Mouse (Mus musculus) regulatory T cell (primary cell): ENCODE measurements around the gene Abca1.

Source experiments
- in situ Hi-C: fragments of 300-600 bp; cut with MboI, MseI; formaldehyde crosslinking; loops from one replicate; pipeline ENCODE4 v1.15.1; 2025; ENCODE audit warnings: high pct_unique_total_duplicates

The Abca1 gene

DNA sequence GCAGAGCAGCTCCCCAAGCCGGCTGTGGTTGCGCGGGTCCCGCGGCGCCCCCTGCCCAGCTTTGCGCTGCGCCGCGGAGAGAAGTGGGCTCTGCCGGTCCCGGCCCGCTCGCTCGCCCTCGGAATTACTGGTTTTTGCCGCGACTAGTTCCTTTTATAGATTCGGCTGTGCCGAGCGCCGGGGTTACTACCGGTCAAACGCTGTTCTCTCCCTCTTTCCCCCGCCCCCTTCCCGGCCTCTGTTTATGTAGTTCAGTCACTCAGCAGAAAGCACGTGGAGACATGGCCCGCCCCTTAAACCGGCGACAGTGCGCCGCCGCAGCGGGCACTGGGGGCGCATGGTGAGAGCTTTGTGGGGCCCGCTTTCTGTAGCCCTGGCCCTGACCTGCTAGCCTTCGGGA lies at the start of gene Abca1:
Gene Abca1, minus strand, starts transcription at position 129 of the 400 bp plus-strand sequence.
- in situ Hi-C loops, result no loop called here

DNA sequence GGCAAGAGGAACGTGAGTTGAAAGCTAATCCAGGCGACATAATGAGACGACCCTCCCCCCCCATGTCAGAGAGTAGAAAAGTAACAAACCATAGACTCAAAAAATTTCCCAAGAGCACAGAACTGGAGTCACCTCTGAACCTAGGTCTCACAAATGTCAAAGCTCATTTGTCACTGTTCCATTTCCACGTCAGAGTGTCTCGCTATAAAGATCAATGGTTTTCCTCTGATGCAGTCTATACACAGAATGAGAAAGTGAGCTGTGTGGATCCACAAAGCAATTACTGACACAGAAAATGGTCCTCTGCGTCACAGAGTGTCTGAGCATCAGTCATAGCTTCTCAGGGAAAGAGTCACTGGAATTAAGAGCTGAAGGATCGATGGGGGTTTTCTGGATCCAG lies 44.8 kb upstream of the Abca1 start:
- in situ Hi-C loops, result no loop called here

DNA sequence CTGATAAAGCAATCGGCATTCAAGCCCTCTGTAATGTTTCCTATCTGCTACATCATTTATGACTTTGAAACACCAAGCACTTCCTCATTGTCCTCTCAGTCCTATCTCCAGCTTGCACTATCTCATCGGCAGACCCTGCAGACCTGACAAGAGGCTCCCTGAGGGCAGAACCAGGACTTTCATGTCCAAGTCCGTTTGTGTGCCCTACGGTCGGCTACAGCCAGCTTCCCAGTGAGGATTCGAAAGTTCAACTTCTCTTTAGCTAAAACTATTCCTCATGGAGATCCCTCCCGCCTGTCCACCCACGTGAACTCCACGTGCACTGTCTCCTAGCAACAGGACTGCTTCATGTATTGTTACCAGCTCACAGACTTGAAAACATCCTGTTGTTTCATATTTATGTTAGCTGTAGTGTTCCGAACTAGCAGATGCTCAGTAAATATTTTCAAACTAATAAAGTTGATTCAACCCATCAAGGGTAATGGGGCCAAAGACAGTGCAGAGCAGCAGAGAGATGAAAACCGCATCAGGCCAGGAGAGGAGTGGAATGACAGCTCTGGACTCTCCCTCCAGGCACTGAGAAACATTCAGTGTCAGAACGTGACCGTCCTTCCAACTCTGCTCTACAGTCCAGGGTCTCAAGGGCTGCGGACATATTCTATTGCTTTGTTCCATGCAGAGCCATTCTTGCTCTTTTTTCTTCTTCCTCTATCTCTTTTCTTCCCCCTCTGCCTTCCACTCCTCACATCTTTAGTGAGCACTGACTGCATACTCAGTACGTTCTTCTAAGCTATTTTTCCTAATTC lies 44.1 kb upstream of the Abca1 start:
- in situ Hi-C loops, result no loop called here

DNA sequence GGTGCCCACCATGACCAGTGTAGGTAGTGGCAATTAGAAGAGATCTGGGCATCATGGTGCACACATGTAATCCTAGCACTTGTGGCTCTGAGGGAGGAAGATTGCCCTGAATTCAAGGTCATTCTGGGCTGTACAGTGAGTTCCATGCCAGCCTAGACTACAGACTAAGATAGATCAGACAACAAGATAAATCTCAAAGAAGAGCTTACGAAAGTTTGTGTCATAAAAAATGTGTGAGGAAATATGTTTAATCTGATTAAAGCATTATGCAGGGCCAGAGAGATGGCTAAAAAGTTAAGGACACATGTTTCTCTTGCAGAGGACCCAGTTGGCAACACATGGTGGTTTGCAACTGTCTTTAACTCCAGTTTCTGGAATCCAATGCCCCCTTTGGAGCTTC lies 40.6 kb upstream of the Abca1 start:
- in situ Hi-C loops, result no loop called here

GRCm38 (mm10) chr4:53197842-53198241 lies 38.1 kb upstream of the Abca1 start:
- in situ Hi-C loops, result no loop called here

DNA sequence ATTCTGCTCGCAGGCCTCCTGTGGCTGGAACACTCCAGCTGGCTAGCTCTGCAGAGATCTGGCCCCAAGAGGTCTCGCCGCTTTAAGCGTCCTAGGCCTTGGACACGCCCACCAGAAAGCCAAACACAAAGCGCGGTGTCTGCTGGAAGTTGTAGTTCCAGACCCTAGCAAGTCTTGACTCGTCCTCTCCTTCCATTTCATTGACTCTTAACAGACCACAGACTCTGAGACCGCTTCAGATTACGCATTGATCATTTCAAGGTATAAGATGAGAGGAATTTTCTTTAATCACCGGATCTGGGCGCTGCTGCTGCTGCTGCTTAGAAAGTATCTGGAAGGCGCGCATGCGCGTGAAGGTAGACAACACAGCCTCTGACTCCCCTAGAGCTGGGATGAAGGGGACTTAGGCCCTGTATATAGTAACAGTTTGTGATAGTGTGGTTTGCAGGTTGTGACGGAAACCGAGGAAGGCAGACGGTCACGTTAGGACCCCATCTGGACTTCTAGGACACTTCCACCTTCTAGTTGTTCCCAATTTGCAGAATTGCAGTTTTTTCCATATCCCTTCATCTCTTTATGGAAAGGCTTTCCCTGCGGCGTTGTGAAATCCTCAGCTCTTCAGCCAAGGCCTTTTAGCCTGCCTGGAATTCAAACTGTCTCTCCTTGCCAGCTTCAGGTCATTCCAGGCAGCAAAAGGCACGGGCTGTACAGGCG lies 36.5 kb upstream of the Abca1 start:
- in situ Hi-C loops, result no loop called here

- in situ Hi-C loops, result no loop called here
Measured at GRCm38 (mm10) chr4:53187071-53187470, 27.4 kb upstream of the Abca1 start.

DNA sequence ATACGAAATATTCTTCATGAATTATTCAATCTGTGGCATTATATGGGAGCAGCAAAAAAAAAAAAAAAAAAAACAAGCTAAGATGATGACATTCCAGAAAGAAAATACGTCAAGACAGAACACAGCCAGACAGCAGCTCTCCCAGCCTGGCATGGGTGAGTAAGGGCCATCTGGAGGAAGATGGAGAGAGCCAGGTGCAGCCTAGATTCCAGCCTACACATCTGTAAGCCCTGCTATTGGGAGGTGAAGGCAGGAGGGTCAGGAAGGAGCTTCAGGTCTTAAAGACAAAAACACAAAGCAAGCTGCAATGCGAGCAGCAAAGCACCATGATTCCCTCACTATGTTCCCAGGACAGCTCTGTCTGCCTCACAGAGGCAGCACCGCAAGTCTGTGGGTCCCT lies 26.9 kb upstream of the Abca1 start:
- in situ Hi-C loops, result no loop called here

DNA sequence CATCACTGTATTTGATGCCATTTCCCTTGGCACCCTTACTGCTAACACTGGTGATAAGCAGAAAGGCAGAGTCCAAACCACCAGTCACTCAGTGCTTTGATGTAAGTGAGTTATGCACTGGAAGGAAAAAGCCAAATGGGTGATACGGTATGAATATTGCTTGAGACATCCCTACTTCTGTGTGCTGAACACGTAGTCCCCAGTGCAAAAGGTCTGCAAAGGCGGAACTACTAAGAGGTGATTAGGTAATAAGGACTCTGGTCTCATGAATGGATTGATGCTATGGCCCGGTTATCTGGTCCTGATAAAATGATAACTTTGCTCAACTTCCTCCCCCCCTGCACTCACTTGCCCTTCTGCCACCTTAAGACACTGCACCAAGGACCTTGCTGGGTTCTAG lies 26.4 kb upstream of the Abca1 start:
- in situ Hi-C loops, result no loop called here

- in situ Hi-C loops, result no loop called here
Measured at GRCm38 (mm10) chr4:53181479-53181878, 21.8 kb upstream of the Abca1 start.

DNA sequence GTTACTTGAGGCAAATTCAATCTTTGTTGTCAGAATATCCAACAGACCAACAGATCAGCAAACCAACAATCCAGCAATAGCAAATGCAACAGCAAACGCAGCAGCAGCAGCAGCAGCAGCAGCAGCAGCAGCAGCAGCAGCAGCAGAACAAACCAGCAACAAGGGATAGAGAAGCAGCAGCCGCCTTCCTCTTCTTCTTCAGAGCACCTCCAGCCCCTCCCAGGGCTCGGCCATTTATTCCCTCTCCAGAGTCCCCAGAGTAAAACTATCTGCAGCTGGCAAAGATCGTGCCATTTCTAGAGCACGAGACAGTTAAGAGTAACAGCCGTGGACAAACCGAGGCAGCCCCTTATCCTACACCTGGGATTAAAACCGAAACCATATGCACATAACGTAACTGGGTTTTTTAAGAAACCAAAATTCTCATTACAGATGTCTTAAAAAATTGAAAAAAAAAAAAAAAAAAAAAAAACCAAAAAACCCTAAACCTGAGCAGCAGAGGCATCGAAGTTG lies 19.7 kb upstream of the Abca1 start:
- in situ Hi-C loops, result no loop called here

- in situ Hi-C loops, result no loop called here
Measured at GRCm38 (mm10) chr4:53178489-53178888, 18.8 kb upstream of the Abca1 start.

- in situ Hi-C loops, result no loop called here
Measured at GRCm38 (mm10) chr4:53177696-53178095, 18.0 kb upstream of the Abca1 start.

DNA sequence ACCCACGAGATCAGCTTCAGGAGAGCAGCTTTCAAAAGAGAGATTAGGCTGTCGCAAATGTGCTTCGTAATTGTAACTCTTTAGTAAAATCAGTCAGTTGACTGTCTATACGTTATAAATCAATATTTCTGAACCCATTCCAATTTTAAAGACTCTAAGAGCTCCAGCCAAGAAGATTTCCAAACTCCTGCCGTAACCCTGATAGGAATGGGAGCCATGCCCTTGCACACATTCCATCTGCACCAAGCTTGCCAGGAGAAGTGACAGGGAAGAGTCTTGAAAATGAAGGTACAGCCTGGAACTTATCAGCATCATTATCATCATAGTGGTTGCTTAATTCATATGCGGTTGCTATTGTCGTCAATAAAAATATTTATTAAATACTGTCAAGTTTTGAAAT lies 15.2 kb upstream of the Abca1 start:
- in situ Hi-C loops, result no loop called here

DNA sequence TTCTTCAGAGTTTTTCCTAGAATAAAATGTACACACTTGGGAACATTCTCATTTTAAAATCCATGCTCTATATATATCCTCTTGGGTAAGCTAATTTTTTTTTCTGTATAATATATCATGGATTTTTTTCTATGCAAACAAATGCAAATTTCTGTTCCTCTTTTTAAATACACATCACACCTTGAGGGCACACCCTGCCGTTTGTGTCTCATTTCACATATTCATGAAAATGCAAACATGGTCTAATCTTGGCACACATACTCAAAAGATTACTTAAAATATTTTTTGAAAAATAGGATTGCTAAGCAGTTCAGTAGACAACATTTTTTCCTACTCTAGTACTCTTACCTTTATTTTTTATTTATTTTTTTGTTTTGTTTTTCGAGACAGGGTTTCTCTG lies 10.7 kb upstream of the Abca1 start:
- in situ Hi-C loops, result no loop called here

- in situ Hi-C loops, result no loop called here
Measured at GRCm38 (mm10) chr4:53165231-53165630, 5.5 kb upstream of the Abca1 start.

DNA sequence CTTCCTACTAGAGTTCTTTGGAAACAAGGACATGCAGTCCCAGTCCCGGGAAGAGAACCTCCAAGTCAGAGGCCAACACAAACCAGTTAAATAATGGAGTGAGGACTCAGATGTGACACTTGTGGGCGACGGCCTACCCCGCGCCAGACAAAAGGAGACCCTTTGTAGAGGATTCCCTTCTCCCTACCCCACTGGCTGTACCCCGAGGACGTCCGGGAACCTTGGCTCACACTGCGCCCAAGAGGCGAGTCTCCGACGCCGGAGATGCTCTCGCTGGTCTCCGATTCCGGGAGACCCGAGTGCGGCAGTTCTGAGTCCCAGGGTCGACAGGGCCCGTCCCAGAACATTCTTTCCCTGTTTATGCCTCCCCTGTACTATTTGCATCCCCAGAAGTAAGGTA lies 519 bp downstream of the Abca1 start:
- in situ Hi-C loops, result no loop called here

DNA sequence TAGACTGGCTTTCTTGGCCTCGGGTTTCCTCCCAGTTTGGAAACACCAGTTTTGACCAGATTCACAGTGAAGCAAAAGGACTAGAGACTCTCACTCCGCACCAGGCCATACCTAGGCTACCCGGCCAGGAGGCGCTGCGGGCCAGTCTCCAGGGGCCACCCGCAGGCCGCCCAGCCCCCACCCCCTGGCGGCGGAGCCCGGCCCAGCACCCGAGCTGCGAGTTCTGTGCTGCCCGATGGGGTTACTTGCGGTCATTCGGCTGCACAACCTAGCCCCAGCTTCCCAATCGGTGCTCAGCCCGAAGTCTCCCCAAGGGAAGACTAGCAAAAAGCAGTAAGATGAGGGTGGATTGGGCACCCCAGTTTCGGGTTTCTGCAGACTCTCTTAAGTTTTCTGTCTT lies 1.1 kb downstream of the Abca1 start:
- in situ Hi-C loops, result no loop called here

DNA sequence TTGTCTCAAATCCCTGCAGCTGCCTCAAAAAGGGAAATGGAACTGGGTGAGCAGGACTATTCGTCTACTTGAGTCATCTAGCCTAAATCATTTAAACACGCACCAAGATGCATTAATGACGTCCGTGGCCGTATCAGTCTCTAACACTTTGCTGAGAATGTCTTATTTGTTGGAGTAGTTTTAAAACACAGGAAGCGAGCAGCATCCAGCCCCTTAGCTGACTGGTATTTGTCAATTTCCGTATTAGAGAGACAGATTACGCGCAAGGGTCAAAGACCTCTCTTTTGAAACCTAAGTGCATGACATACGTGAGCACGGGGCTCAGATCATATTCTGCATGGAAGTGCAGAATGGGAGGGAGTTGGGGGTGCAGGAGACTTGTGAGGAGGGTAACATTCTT lies 4.2 kb downstream of the Abca1 start:
- in situ Hi-C loops, result no loop called here

DNA sequence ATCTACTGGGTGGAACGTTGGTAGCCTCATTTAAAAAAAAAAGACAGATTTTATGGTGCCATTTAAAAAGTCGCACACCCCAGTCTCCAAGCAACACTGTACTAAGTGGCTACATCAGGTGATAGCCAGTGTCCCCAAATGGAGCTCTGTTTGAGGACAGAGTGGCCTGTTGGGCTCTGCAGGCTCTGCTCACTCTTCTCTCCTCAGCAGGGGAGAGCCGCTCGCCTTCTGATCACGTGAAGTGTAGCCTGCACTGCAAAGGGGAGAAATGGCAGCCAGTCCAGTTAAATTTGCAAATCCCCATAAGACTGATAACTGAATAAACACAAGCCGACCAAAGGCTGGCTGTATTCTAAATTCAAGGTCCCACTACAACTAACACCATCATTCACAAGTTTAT lies 6.0 kb downstream of the Abca1 start:
- in situ Hi-C loops, result no loop called here

DNA sequence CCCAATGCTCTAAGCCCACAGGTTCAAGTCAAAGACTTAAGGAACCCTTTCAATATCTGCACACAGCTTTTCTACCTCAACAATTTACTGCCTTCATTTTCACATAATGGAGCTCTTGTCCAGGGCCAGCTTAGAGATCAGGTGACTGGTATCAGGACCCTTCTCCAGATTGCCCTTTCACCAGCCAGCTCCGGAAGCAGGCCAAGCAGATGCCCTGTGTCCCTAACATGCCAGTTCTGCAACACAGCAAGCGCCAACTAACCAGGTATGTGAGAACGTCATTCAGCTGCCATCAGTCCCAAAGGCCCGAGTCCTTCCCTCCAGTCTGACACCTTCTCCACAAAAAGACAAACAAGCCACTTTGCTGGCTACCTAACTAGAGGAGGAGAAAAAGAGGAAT lies 6.6 kb downstream of the Abca1 start:
- in situ Hi-C loops, result no loop called here

DNA sequence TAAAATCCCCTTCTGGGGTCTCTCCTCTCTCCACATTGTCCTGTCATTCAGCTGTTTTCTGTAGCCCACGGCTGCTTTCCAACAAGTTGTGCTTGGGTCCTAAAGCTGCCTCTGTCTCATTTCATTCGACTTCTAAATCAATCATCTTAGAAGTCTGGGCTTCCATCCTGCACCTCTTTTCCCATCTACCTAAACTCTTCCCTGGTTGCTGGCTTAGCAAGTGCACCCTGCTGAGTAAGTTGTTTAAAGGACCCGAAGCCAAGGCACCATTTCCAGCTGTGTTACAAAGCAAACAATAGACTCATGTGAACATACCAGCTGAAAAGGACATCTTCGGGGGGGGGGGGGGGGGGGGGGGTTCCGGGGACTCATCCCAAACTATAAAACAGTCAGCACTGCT lies 7.0 kb downstream of the Abca1 start:
- in situ Hi-C loops, result no loop called here

DNA sequence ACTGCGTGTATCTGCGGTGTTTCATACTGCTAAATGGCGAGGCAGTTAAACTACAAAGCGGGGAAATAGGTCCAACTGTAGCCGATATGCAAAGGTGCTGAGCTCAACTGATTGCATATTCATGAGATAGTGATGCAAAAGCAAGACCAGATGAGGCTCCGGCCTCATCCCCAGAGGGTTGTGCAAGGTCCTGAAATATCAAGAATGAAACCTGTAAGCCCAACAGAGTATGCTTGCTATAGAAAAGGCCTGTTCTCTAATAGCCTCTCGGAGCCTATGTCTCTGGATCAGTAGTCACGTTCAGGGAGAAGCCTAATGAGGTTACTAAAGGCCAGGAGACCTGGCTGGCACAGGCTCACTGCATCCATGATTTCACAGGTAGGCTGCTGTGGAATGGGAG lies 9.2 kb downstream of the Abca1 start:
- in situ Hi-C loops, result no loop called here
